Mouse (Mus musculus): ENCODE measurements around the gene Camsap2.

GRCm38 (mm10) chr1:136232986-136233790, 112.7 kb downstream of the Camsap2 start:
- TF ChIP-seq POLR2A (IDR thresholded peaks at IDR 0.05; ENCODE audit: extremely low read depth, insufficient read depth, low read length), result no peak
- no peak for TF ChIP-seq CTCF (IDR thresholded peaks at IDR 0.05; ENCODE audit: extremely low read depth, insufficient read depth, low read length)
